Mouse (Mus musculus): ENCODE results near the gene Bsdc1. TPM values are rescaled to one million over a fixed set of nuclear protein-coding genes. Genes with fewer than 3 reads are reported as not detected.
A peak's percentile ranks its signal among the peaks of the same experiment; 100 is the strongest.
"Not testable (repeated sequence)": the region's sequence is repeated elsewhere in the genome, so short reads cannot be mapped to it uniquely, and the experiment has no call there.

Bsdc1 gene
- polyA plus RNA-seq, 1 experiment from 2014 or later, result 28.0 TPM

DNA sequence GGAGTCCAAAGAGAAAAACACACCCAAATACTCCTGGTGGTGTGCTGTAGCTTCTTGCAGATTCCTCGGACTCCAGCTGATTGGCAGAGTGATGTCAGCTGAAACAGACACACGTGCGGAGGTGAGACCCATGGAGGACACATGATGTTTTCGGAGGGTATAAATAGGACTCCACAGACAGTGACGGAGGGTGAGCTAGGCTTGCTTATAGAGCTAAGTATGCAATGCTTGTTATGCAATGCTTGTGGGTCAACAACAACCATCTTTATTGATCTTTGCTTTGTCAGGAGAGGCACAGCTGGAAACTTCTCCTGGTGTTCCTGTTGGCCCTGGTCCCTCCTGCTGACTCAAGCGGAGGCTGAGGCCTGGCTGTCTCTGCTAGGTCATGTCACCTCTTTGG is 12.7 kb upstream of the Bsdc1 start:
- no peaks in the 10 kb centered on the region for H3K27me3 ChIP-seq (ENCODE audit: control insufficient read depth, insufficient read depth, low read length)
- 83% methylated on average over 6 of the region's 6 CpGs for WGBS
- H3K4me2 ChIP-seq (ENCODE audit: low read depth, low read length), result no peak overlapping the region
- no peaks in the 10 kb centered on the region for H3K36me3 ChIP-seq (ENCODE audit: control insufficient read depth, insufficient read depth, low read length)
- H3K27ac ChIP-seq (ENCODE audit: low read length), result no peak overlapping the region
- no peak for ATAC-seq (ENCODE audit: insufficient read depth, low FRiP score)
- no peaks in the 10 kb centered on the region for H3K4me1 ChIP-seq (ENCODE audit: control insufficient read depth, insufficient read depth, low read length)
- no peak overlapping the region for H3K4me3 ChIP-seq (replicated peaks; ENCODE audit: low read length)
- H3K9ac ChIP-seq (ENCODE audit: low read length), result no peak overlapping the region
- no peaks in the 10 kb centered on the region for H3K9me3 ChIP-seq (replicated peaks; ENCODE audit: control insufficient read depth, low read length)

DNA sequence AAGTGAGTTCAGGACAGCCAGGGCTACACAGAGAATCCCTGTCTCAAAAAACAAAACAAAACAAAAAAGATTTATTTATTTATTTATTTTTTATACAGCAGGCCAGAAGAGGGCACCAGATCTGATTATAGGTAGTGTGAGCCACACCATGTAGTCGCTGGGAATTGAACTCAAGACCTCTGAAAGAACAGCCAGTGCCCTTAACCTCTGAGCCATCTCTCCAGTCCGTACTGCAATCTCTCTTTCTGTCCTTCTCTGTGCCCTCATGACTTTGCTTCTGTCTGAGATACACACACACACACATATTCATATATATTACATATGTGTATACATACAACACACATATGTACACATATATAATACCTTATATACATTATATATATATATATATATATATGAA is 10.5 kb upstream of the Bsdc1 start:
- Histone ChIP-seq H3K27ac (ENCODE audit: low read length) (no peak overlapping the region), H3K36me3 (ENCODE audit: control insufficient read depth, insufficient read depth, low read length) (no peaks in the 10 kb centered on the region), H3K4me2 (ENCODE audit: low read depth, low read length) (no peak overlapping the region), H3K4me1 (ENCODE audit: control insufficient read depth, insufficient read depth, low read length) (no peaks in the 10 kb centered on the region), H3K9ac (ENCODE audit: low read length) (no peak overlapping the region), H3K27me3 (ENCODE audit: control insufficient read depth, insufficient read depth, low read length) (no peaks in the 10 kb centered on the region), H3K9me3 (replicated peaks; ENCODE audit: control insufficient read depth, low read length) (no peaks in the 10 kb centered on the region), H3K4me3 (replicated peaks; ENCODE audit: low read length) (no peak overlapping the region)
- WGBS, result 76% methylated on average over 2 of the region's 2 CpGs
- no peak for ATAC-seq (ENCODE audit: insufficient read depth, low FRiP score)

GRCm38 (mm10) chr4:129451471-129452169 is 9.8 kb upstream of the Bsdc1 start:
- Histone ChIP-seq H3K4me3 (replicated peaks; ENCODE audit: low read length) (no peak overlapping the region), H3K9ac (ENCODE audit: low read length) (no peak overlapping the region), H3K36me3 (ENCODE audit: control insufficient read depth, insufficient read depth, low read length) (no peaks in the 10 kb centered on the region), H3K27me3 (ENCODE audit: control insufficient read depth, insufficient read depth, low read length) (no peaks in the 10 kb centered on the region), H3K4me1 (ENCODE audit: control insufficient read depth, insufficient read depth, low read length) (peaks cover 2% of the 10 kb centered on the region; the same call in 1 of the 2 replicates), H3K4me2 (ENCODE audit: low read depth, low read length) (no peak overlapping the region), H3K9me3 (replicated peaks; ENCODE audit: control insufficient read depth, low read length) (no peaks in the 10 kb centered on the region), H3K27ac (ENCODE audit: low read length) (no peak overlapping the region)
- WGBS, result 78% methylated on average over 15 of the region's 15 CpGs
- peak; percentile 41; the same call in 1 of the 2 replicates for ATAC-seq (ENCODE audit: insufficient read depth, low FRiP score)

- Histone ChIP-seq H3K36me3 (ENCODE audit: control insufficient read depth, insufficient read depth, low read length) (no peaks in the 10 kb centered on the region), H3K27me3 (ENCODE audit: control insufficient read depth, insufficient read depth, low read length) (no peaks in the 10 kb centered on the region), H3K9ac (ENCODE audit: low read length) (0 out of 2 replicates have a peak overlapping the region, but pooled peaks have one; percentile 33), H3K4me2 (ENCODE audit: low read depth, low read length) (no peak overlapping the region), H3K4me1 (ENCODE audit: control insufficient read depth, insufficient read depth, low read length) (peaks cover 2% of the 10 kb centered on the region; the same call in 1 of the 2 replicates), H3K4me3 (replicated peaks; ENCODE audit: low read length) (no peak overlapping the region), H3K27ac (ENCODE audit: low read length) (no peak overlapping the region), H3K9me3 (replicated peaks; ENCODE audit: control insufficient read depth, low read length) (no peaks in the 10 kb centered on the region)
- ATAC-seq (ENCODE audit: insufficient read depth, low FRiP score), result peak; percentile 83
- 2% methylated on average over 5 of the region's 5 CpGs for WGBS
Observed at GRCm38 (mm10) chr4:129455265-129455664, 6.1 kb upstream of the Bsdc1 start.

DNA sequence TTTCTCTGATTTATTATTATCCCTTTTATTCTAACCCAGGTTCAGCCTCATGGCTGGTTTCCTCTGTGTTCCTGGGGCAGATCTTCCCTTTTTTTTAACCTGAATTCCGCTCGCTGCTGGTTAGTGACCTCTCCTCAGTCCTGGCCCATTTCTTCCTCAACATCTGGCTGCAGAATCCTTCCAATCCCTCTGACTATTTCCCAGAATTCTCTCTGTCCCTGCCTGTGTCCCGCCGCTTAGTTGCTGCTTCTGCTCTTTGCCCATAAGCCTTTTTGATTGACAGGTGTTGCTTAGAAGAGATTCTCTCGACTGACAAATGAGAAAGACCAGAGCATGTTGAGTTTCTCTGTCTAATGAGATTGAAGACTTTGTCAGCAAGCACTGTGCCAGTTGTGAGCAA is 5.3 kb upstream of the Bsdc1 start:
- H3K4me2 ChIP-seq (ENCODE audit: low read depth, low read length), result no peak overlapping the region
- H3K27me3 ChIP-seq (ENCODE audit: control insufficient read depth, insufficient read depth, low read length), result no peaks in the 10 kb centered on the region
- no peak overlapping the region for H3K27ac ChIP-seq (ENCODE audit: low read length)
- no peak overlapping the region for H3K4me3 ChIP-seq (replicated peaks; ENCODE audit: low read length)
- 51% methylated on average over 5 of the region's 5 CpGs for WGBS
- H3K9me3 ChIP-seq (replicated peaks; ENCODE audit: control insufficient read depth, low read length), result no peaks in the 10 kb centered on the region
- H3K36me3 ChIP-seq (ENCODE audit: control insufficient read depth, insufficient read depth, low read length), result no peaks in the 10 kb centered on the region
- no peak overlapping the region for H3K9ac ChIP-seq (ENCODE audit: low read length)
- no peak for ATAC-seq (ENCODE audit: insufficient read depth, low FRiP score)
- peaks cover 2% of the 10 kb centered on the region; the same call in 1 of the 2 replicates for H3K4me1 ChIP-seq (ENCODE audit: control insufficient read depth, insufficient read depth, low read length)

DNA sequence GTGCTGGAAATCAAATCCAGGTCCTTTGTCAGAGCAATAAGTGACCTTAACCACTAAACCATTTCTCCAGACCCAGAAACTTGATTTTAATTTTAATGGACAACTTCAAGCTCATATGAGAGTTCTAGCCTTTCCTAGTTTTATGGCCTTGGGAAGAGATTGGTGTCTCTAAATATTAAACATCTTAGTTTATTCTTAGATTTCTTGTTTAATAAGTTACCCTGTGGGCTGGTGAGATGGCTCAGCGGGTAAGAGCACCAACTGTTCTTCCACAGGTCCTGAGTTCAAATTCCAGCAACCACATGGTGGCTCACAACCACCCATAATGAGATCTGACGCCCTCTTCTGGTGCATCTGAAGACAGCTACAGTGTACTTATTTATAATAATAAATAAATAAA is 4.1 kb upstream of the Bsdc1 start:
- not testable (repeated sequence) for H3K27ac ChIP-seq (ENCODE audit: low read length); H3K9me3 ChIP-seq (replicated peaks; ENCODE audit: control insufficient read depth, low read length); H3K9ac ChIP-seq (ENCODE audit: low read length); H3K27me3 ChIP-seq (ENCODE audit: control insufficient read depth, insufficient read depth, low read length); ATAC-seq (ENCODE audit: insufficient read depth, low FRiP score); H3K4me2 ChIP-seq (ENCODE audit: low read depth, low read length); H3K4me1 ChIP-seq (ENCODE audit: control insufficient read depth, insufficient read depth, low read length); H3K4me3 ChIP-seq (replicated peaks; ENCODE audit: low read length); H3K36me3 ChIP-seq (ENCODE audit: control insufficient read depth, insufficient read depth, low read length)
- 75% methylated on average over 2 of the region's 2 CpGs for WGBS

DNA sequence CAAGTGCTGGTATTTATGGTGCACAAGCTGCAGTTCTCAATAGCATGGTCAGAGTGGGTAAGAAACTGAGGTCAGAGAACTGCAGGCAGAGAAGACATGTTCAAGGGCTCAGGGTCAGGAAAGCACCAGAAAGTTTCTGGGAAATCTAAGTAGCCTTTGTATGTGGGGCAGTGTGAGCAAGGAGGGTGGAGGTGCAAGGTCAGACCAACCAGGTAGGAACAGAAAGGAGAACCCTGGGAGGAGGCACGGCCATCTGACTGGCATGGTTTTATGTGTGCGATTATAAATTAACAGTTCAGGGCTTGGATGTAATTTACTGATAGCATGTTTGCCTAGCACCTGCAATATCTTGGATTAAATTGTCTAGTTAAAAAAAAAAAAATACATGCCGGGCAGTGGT is 1.7 kb upstream of the Bsdc1 start:
- no peak overlapping the region for H3K4me2 ChIP-seq (ENCODE audit: low read depth, low read length)
- no peaks in the 10 kb centered on the region for H3K36me3 ChIP-seq (ENCODE audit: control insufficient read depth, insufficient read depth, low read length)
- H3K9me3 ChIP-seq (replicated peaks; ENCODE audit: control insufficient read depth, low read length), result no peaks in the 10 kb centered on the region
- no peak overlapping the region for H3K9ac ChIP-seq (ENCODE audit: low read length)
- H3K27ac ChIP-seq (ENCODE audit: low read length), result no peak overlapping the region
- peaks cover 13% of the 10 kb centered on the region; the same call in 1 of the 2 replicates for H3K4me1 ChIP-seq (ENCODE audit: control insufficient read depth, insufficient read depth, low read length)
- 79% methylated on average over 3 of the region's 3 CpGs for WGBS
- H3K27me3 ChIP-seq (ENCODE audit: control insufficient read depth, insufficient read depth, low read length), result no peaks in the 10 kb centered on the region
- no peak overlapping the region for H3K4me3 ChIP-seq (replicated peaks; ENCODE audit: low read length)
- ATAC-seq (ENCODE audit: insufficient read depth, low FRiP score), result no peak

- H3K4me3 ChIP-seq (replicated peaks; ENCODE audit: low read length), result peak overlapping the region; percentile 59
- H3K27ac ChIP-seq (ENCODE audit: low read length), result peak overlapping the region; percentile 87
- H3K9ac ChIP-seq (ENCODE audit: low read length), result peak overlapping the region; percentile 75
- peaks cover 13% of the 10 kb centered on the region; the same call in 1 of the 2 replicates for H3K4me1 ChIP-seq (ENCODE audit: control insufficient read depth, insufficient read depth, low read length)
- no peaks in the 10 kb centered on the region for H3K27me3 ChIP-seq (ENCODE audit: control insufficient read depth, insufficient read depth, low read length)
- no peak for ATAC-seq (ENCODE audit: insufficient read depth, low FRiP score)
- peak overlapping the region; percentile 58 for H3K4me2 ChIP-seq (ENCODE audit: low read depth, low read length)
- 0% methylated on average over 4 of the region's 4 CpGs for WGBS
- 0 out of 2 replicates have a peak, but pooled peaks cover 10% of the 10 kb centered on the region for H3K36me3 ChIP-seq (ENCODE audit: control insufficient read depth, insufficient read depth, low read length)
- H3K9me3 ChIP-seq (replicated peaks; ENCODE audit: control insufficient read depth, low read length), result no peaks in the 10 kb centered on the region
Observed at GRCm38 (mm10) chr4:129460827-129461182, 576 bp upstream of the Bsdc1 start.

DNA sequence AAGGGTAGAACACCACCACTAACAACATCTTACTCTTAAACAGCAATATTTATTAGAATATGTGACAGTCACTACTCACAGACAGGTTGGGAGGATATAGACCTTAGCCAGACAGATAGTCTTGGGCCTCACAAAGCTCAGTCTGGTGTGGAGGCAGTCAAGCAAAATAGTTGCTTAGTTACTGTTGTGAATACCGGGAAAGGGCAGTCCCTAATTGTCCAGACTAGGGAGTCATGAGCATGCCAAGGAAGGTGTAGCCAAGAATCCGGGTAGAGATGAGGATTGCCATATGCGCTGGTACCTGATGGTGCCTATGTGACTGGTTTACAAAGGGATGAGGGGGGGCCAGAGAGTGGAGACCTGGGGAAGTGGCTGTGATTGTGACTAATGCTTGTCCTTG is 737 bp downstream of the Bsdc1 start:
- WGBS, result 41% methylated on average over 3 of the region's 3 CpGs
- Histone ChIP-seq H3K27ac (ENCODE audit: low read length) (peak overlapping the region; percentile 60), H3K36me3 (ENCODE audit: control insufficient read depth, insufficient read depth, low read length) (0 out of 2 replicates have a peak, but pooled peaks cover 16% of the 10 kb centered on the region), H3K9ac (ENCODE audit: low read length) (peak overlapping the region; percentile 86), H3K27me3 (ENCODE audit: control insufficient read depth, insufficient read depth, low read length) (no peaks in the 10 kb centered on the region), H3K4me1 (ENCODE audit: control insufficient read depth, insufficient read depth, low read length) (peaks cover 11% of the 10 kb centered on the region; the same call in 1 of the 2 replicates), H3K9me3 (replicated peaks; ENCODE audit: control insufficient read depth, low read length) (no peaks in the 10 kb centered on the region), H3K4me2 (ENCODE audit: low read depth, low read length) (peak overlapping the region; percentile 91), H3K4me3 (replicated peaks; ENCODE audit: low read length) (peak overlapping the region; percentile 88)
- no peak for ATAC-seq (ENCODE audit: insufficient read depth, low FRiP score)
